Mouse (Mus musculus): ENCODE measurements around the gene Oasl2. TPM values are rescaled to one million over a fixed set of nuclear protein-coding genes. Genes with fewer than 3 reads are reported as not detected.
"Not testable (repeated sequence)": the region's sequence is repeated elsewhere in the genome, so short reads cannot be mapped to it uniquely, and the experiment has no call there.

Oasl2 gene
- polyA plus RNA-seq, 1 experiment from 2014 or later = 9.2 TPM

- WGBS = 67% methylated on average over 4 of the region's 4 CpGs
These were observed 20.0 kb downstream of the Oasl2 start for GRCm38 (mm10) chr5:114916777-114917176.

GRCm38 (mm10) chr5:114917357-114917756 is 20.6 kb downstream of the Oasl2 start:
- not testable (repeated sequence) for H3K4me2 ChIP-seq; H3K9ac ChIP-seq; H3K27ac ChIP-seq; H3K27me3 ChIP-seq; ATAC-seq (ENCODE audit: borderline replicate concordance, extremely low read depth, low FRiP score, low TSS enrichment); H3K36me3 ChIP-seq; H3K4me3 ChIP-seq; H3K4me1 ChIP-seq; H3K9me3 ChIP-seq
- 86% methylated on average over 5 of the region's 5 CpGs for WGBS

More at GRCm38 (mm10) chr5:114916777-114917176, 20.0 kb downstream of the Oasl2 start:
- Histone ChIP-seq H3K9ac (no peak overlapping the region), H3K4me1 (no peaks in the 10 kb centered on the region), H3K36me3 (no peaks in the 10 kb centered on the region), H3K27me3 (no peaks in the 10 kb centered on the region), H3K27ac (no peak overlapping the region), H3K9me3 (no peaks in the 10 kb centered on the region), H3K4me2 (no peak overlapping the region), H3K4me3 (no peak overlapping the region)
- ATAC-seq (ENCODE audit: borderline replicate concordance, extremely low read depth, low FRiP score, low TSS enrichment) = no peak

- no peak overlapping the region for H3K4me3 ChIP-seq
- H3K9ac ChIP-seq = no peak overlapping the region
- H3K4me1 ChIP-seq = peaks cover 11% of the 10 kb centered on the region
- ATAC-seq (ENCODE audit: borderline replicate concordance, extremely low read depth, low FRiP score, low TSS enrichment) = no peak
- no peaks in the 10 kb centered on the region for H3K36me3 ChIP-seq
- H3K9me3 ChIP-seq = no peaks in the 10 kb centered on the region
- no peaks in the 10 kb centered on the region for H3K27me3 ChIP-seq
- H3K27ac ChIP-seq = no peak overlapping the region
- no peak overlapping the region for H3K4me2 ChIP-seq
- WGBS = 67% methylated on average over 19 of the region's 19 CpGs
These were observed 25.0 kb downstream of the Oasl2 start for GRCm38 (mm10) chr5:114921551-114922365.

- Histone ChIP-seq H3K4me2 (no peak overlapping the region; the same call in 1 of the 2 replicates), H3K4me3 (no peak overlapping the region), H3K27me3 (no peaks in the 10 kb centered on the region), H3K36me3 (no peaks in the 10 kb centered on the region), H3K27ac (no peak overlapping the region), H3K9ac (no peak overlapping the region), H3K4me1 (peaks cover 11% of the 10 kb centered on the region), H3K9me3 (no peaks in the 10 kb centered on the region)
- ATAC-seq (ENCODE audit: borderline replicate concordance, extremely low read depth, low FRiP score, low TSS enrichment) = no peak
- 58% methylated on average over 10 of the region's 10 CpGs for WGBS
These were observed 25.6 kb downstream of the Oasl2 start for GRCm38 (mm10) chr5:114922366-114922731.

- Histone ChIP-seq H3K4me3 (peak within 1 kb of the TSS; percentile 35), H3K4me2 (peak within 1 kb of the TSS; percentile 53), H3K9me3 (no peaks in the 10 kb centered on the region), H3K36me3 (no peaks in the 10 kb centered on the region), H3K27me3 (no peaks in the 10 kb centered on the region), H3K4me1 (peaks cover 11% of the 10 kb centered on the region), H3K27ac (no peak within 1 kb of the TSS), H3K9ac (no peak within 1 kb of the TSS)
- 17% methylated on average over 15 of the region's 15 CpGs for WGBS
- peak; percentile 52; the same call in 1 of the 2 replicates for ATAC-seq (ENCODE audit: borderline replicate concordance, extremely low read depth, low FRiP score, low TSS enrichment)
These were observed 26.3 kb downstream of the Oasl2 start, which contains the start of gene Oasl1 for GRCm38 (mm10) chr5:114922998-114923473. TSS of gene Oasl1 (plus strand) at chr5:114923240.

GRCm38 (mm10) chr5:114926153-114926684 is 29.5 kb downstream of the Oasl2 start:
- no peak overlapping the region for H3K4me3 ChIP-seq
- H3K36me3 ChIP-seq = no peaks in the 10 kb centered on the region
- H3K9me3 ChIP-seq = no peaks in the 10 kb centered on the region
- no peak overlapping the region for H3K9ac ChIP-seq
- H3K4me1 ChIP-seq = peaks cover 11% of the 10 kb centered on the region
- no peak overlapping the region for H3K27ac ChIP-seq
- no peaks in the 10 kb centered on the region for H3K27me3 ChIP-seq
- WGBS = 73% methylated on average over 1 of the region's 1 CpGs
- H3K4me2 ChIP-seq = no peak overlapping the region
- no peak for ATAC-seq (ENCODE audit: borderline replicate concordance, extremely low read depth, low FRiP score, low TSS enrichment)

- H3K9ac ChIP-seq = no peak overlapping the region
- ATAC-seq (ENCODE audit: borderline replicate concordance, extremely low read depth, low FRiP score, low TSS enrichment) = no peak
- H3K27ac ChIP-seq = no peak overlapping the region
- no peaks in the 10 kb centered on the region for H3K27me3 ChIP-seq
- peaks cover 11% of the 10 kb centered on the region for H3K4me1 ChIP-seq
- H3K4me3 ChIP-seq = no peak overlapping the region
- H3K4me2 ChIP-seq = no peak overlapping the region
- no peaks in the 10 kb centered on the region for H3K9me3 ChIP-seq
- WGBS = 80% methylated on average over 9 of the region's 9 CpGs
- H3K36me3 ChIP-seq = no peaks in the 10 kb centered on the region
These were observed 30.0 kb downstream of the Oasl2 start for GRCm38 (mm10) chr5:114926753-114927152.

GRCm38 (mm10) chr5:114931626-114932025 is 34.9 kb downstream of the Oasl2 start:
- WGBS = 43% methylated on average over 5 of the region's 5 CpGs
- Histone ChIP-seq H3K4me1 (no peaks in the 10 kb centered on the region), H3K27ac (no peak overlapping the region), H3K36me3 (no peaks in the 10 kb centered on the region), H3K4me2 (no peak overlapping the region), H3K27me3 (no peaks in the 10 kb centered on the region), H3K4me3 (no peak overlapping the region), H3K9ac (no peak overlapping the region), H3K9me3 (no peaks in the 10 kb centered on the region)
- ATAC-seq (ENCODE audit: borderline replicate concordance, extremely low read depth, low FRiP score, low TSS enrichment) = no peak

- Histone ChIP-seq H3K9ac (no peak overlapping the region), H3K4me3 (no peak overlapping the region), H3K4me2 (no peak overlapping the region), H3K4me1 (no peaks in the 10 kb centered on the region), H3K27ac (no peak overlapping the region), H3K36me3 (no peaks in the 10 kb centered on the region), H3K27me3 (no peaks in the 10 kb centered on the region), H3K9me3 (no peaks in the 10 kb centered on the region)
- no peak for ATAC-seq (ENCODE audit: borderline replicate concordance, extremely low read depth, low FRiP score, low TSS enrichment)
- WGBS = 72% methylated on average over 8 of the region's 8 CpGs
These were observed 36.5 kb downstream of the Oasl2 start for GRCm38 (mm10) chr5:114933206-114933605.

- no peak overlapping the region for H3K9ac ChIP-seq
- no peak overlapping the region for H3K4me2 ChIP-seq
- no peaks in the 10 kb centered on the region for H3K27me3 ChIP-seq
- H3K4me1 ChIP-seq = no peaks in the 10 kb centered on the region
- no peaks in the 10 kb centered on the region for H3K36me3 ChIP-seq
- no peak overlapping the region for H3K27ac ChIP-seq
- WGBS = 17% methylated on average over 3 of the region's 3 CpGs
- no peak overlapping the region for H3K4me3 ChIP-seq
- H3K9me3 ChIP-seq = no peaks in the 10 kb centered on the region
- ATAC-seq (ENCODE audit: borderline replicate concordance, extremely low read depth, low FRiP score, low TSS enrichment) = no peak
These were observed 39.1 kb downstream of the Oasl2 start for GRCm38 (mm10) chr5:114935838-114936237.

- H3K4me3 ChIP-seq; H3K9me3 ChIP-seq; H3K27ac ChIP-seq; H3K27me3 ChIP-seq; H3K4me1 ChIP-seq; ATAC-seq (ENCODE audit: borderline replicate concordance, extremely low read depth, low FRiP score, low TSS enrichment); H3K36me3 ChIP-seq; H3K9ac ChIP-seq: not testable (repeated sequence)
- 58% methylated on average over 3 of the region's 3 CpGs for WGBS
- peak overlapping the region; percentile 77; the same call in 1 of the 2 replicates for H3K4me2 ChIP-seq
These were observed 44.4 kb downstream of the Oasl2 start for GRCm38 (mm10) chr5:114941138-114941537.

- Histone ChIP-seq H3K9me3 (no peaks in the 10 kb centered on the region), H3K27ac (peak within 1 kb of the TSS; percentile 85), H3K9ac (peak within 1 kb of the TSS; percentile 95), H3K4me3 (peak within 1 kb of the TSS; percentile 94), H3K36me3 (peaks cover 14% of the 10 kb centered on the region), H3K4me1 (peaks cover 6% of the 10 kb centered on the region), H3K27me3 (no peaks in the 10 kb centered on the region), H3K4me2 (peak within 1 kb of the TSS; percentile 77)
- ATAC-seq (ENCODE audit: borderline replicate concordance, extremely low read depth, low FRiP score, low TSS enrichment) = peak; percentile 89
- under 1% methylated on average over 39 of the region's 39 CpGs for WGBS
These were observed 45.5 kb downstream of the Oasl2 start, which contains the start of gene 2210016L21Rik for GRCm38 (mm10) chr5:114942074-114942765. TSS of gene 2210016L21Rik (plus strand) at chr5:114942158.
